Mouse (Mus musculus) liver, embryonic 14.5 days (tissue): ENCODE results near the gene Gm11034. TPM values are rescaled to one million over a fixed set of nuclear protein-coding genes. Genes with fewer than 3 reads are reported as not detected.

Experiments
- ATAC-seq: fragments of 200-750 bp; cut with Nextera tagmentation; 2 replicates; pipeline ENCODE4 v1.8.0; 2017; ENCODE audit warnings: moderate number of reproducible peaks, mild to moderate bottlenecking, moderate library complexity; ENCODE audit not compliant: insufficient read depth
- DNase-seq, 3 experiments: peaks; one replicate each; pipeline ENCODE4 v3.0.0-alpha.2; 2012 to 2013; ENCODE audit warnings: low read depth in 3 of 3, low spot score in 3 of 3
- H3K27ac ChIP-seq: fragments of 300-500 bp; sonication (generic); 2 replicates; pipeline ENCODE4 v1.5.1; 2014; ENCODE audit warnings: moderate library complexity, mild to moderate bottlenecking, control low read depth, inconsistent platforms
- H3K27me3 ChIP-seq: fragments of 300-500 bp; sonication (generic); 2 replicates; pipeline ENCODE4 v1.6.1; 2014; ENCODE audit warnings: mild to moderate bottlenecking, low read length, moderate library complexity; ENCODE audit not compliant: control insufficient read depth, insufficient read depth
- H3K36me3 ChIP-seq: fragments of 300-500 bp; sonication (generic); replicated peaks from 2 replicates; pipeline ENCODE4 v1.6.1; 2014; ENCODE audit warnings: low read depth; ENCODE audit not compliant: control insufficient read depth, insufficient read depth
- H3K4me1 ChIP-seq, 2 experiments: fragments of 200-500 bp in 1 of 2; fragments of 300-500 bp in 1 of 2; sonication (generic) in 1 of 2; replicated peaks; 2 replicates each; pipeline ENCODE4 v1.6.1; 2012 to 2014; ENCODE audit warnings: antibody characterized with exemption in 1 of 2, inconsistent platforms in 1 of 2, low read length in 1 of 2; ENCODE audit not compliant: control insufficient read depth in 2 of 2, insufficient read depth in 2 of 2
- H3K4me2 ChIP-seq: fragments of 300-500 bp; sonication (generic); 2 replicates; pipeline ENCODE4 v1.6.1; 2014; ENCODE audit warnings: low read depth, mild to moderate bottlenecking, control low read depth, moderate library complexity
- H3K4me3 ChIP-seq, 2 experiments: fragments of 200-500 bp in 1 of 2; fragments of 300-500 bp in 1 of 2; sonication (generic) in 1 of 2; 2 replicates each; pipeline ENCODE4 v1.5.1; 2012 to 2014; ENCODE audit warnings: low read depth in 2 of 2, low read length in 2 of 2, mild to moderate bottlenecking in 2 of 2, control low read depth in 1 of 2, inconsistent platforms in 1 of 2, moderate library complexity in 1 of 2; ENCODE audit not compliant: insufficient read depth in 1 of 2
- H3K9ac ChIP-seq: fragments of 300-500 bp; sonication (generic); replicated peaks from 2 replicates; pipeline ENCODE4 v1.6.1; 2014; ENCODE audit warnings: mild to moderate bottlenecking, control low read depth, moderate library complexity
- H3K9me3 ChIP-seq: fragments of 300-500 bp; sonication (generic); 2 replicates; pipeline ENCODE4 v1.6.1; 2016; ENCODE audit warnings: low read length, mixed read lengths; ENCODE audit not compliant: control insufficient read depth
- CTCF ChIP-seq: IDR thresholded peaks from 2 replicates; pipeline ENCODE4 v1.5.1; 2016; ENCODE audit warnings: antibody characterized with exemption, low read depth, control low read depth
- EP300 ChIP-seq: IDR thresholded peaks from 2 replicates; pipeline ENCODE4 v1.6.1; 2016; ENCODE audit warnings: antibody characterized with exemption, low read depth
- WGBS: fragments of 180-500 bp; shearing (Covaris S2); extraction: QIAGEN DNeasy Blood & Tissue Kit; methylation state at CpG from one replicate; pipeline ENCODE4 v1.1.7; 2014; ENCODE audit not compliant: insufficient replicate concordance; 5-methylcytosine and 5-hydroxymethylcytosine counted together
- polyA plus RNA-seq, 2 experiments: library from polyadenylated mRNA; depleted of rRNA in 1 of 2; stranded (reverse) in 1 of 2; unstranded in 1 of 2; fragments of >200 nt; fragmentation: Nextera tagmentation in 1 of 2; extraction: Ambion mirVana in 1 of 2; gene quantifications; 2 replicates each; pipeline versions ENCODE4 v1.2.1 to v1.2.3; 2012 to 2014

The Gm11034 gene
- polyA plus RNA-seq, 2 experiments, result not detected

DNA sequence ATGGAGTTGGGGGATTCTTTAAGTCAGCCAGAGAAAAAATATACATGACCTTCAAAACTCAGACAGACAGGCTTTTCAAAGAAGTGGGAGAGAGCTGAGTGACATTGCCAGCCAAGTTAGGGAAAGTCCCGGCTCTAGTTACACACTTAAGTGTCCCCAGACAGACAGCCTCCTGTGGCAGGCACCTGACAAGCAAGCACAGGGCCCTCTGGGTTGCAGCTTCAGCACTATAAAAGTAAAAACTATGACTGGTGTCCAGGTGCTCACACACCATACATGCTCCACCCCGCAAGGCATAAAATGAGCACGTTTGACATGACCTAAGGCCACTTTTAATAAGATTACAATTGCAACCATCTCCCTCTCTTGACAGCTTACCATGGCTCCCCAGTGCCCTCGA, 47.1 kb upstream of the Gm11034 start:
- H3K4me3 ChIP-seq, result no peak overlapping the region
- TF ChIP-seq CTCF (no peak), EP300 (no peak)
- H3K36me3 ChIP-seq, result no peaks in the 10 kb centered on the region
- no peaks in the 10 kb centered on the region for H3K9me3 ChIP-seq
- 57% methylated on average over 4 of the region's 4 CpGs for WGBS
- DNase-seq (no peak), ATAC-seq (no peak)
- no peak overlapping the region for H3K27ac ChIP-seq
- H3K9ac ChIP-seq, result no peak overlapping the region
- no peaks in the 10 kb centered on the region for H3K4me1 ChIP-seq
- no peak overlapping the region for H3K4me2 ChIP-seq
- no peaks in the 10 kb centered on the region for H3K27me3 ChIP-seq

DNA sequence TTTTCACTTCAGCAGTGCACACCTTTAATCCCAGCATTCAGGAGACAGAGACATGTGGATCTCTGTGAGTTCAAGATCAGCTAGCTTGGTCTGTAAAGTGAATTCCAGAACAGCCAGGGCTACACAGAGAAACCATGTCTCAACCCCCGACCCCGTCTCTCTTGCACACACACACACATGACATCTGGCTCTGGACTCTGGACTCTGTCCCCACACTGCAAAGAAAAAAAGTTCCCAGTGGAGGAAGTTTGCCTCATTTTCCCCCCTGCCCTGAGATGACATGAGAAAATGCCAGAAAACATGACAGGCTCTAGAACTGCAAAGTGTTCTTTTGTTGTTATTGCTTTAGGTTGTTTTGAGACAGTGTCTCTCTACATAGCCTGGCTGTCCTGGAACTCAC, 46.4 kb upstream of the Gm11034 start:
- TF ChIP-seq CTCF, result no peak
- no peak for TF ChIP-seq EP300
- WGBS, result 35% methylated on average over 2 of the region's 2 CpGs
- no peak for DNase-seq
- H3K27ac ChIP-seq, result no peak overlapping the region
- H3K4me2 ChIP-seq, result no peak overlapping the region
- H3K9ac ChIP-seq, result no peak overlapping the region
- H3K4me3 ChIP-seq, result no peak overlapping the region
- H3K9me3 ChIP-seq, result no peaks in the 10 kb centered on the region
- H3K27me3 ChIP-seq, result no peaks in the 10 kb centered on the region
- ATAC-seq, result no peak
- H3K4me1 ChIP-seq, result no peaks in the 10 kb centered on the region
- no peaks in the 10 kb centered on the region for H3K36me3 ChIP-seq

DNA sequence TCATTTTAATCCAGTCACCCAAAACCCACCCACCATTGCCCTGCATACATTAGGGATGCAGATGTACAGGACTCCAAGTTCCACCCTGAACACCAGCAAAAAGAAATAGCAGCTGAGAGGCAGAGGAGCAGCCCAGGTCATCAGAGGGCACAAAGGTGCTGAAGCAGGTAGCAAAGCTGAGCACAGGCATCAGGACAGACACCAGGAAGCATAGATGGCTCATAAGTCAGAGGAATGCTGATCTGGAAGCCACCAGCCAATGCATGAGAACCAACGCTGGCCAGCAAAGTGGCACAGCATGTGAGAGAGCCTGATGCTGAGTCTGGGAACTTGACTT, 44.4 kb upstream of the Gm11034 start:
- ATAC-seq (no peak), DNase-seq (no peak)
- Histone ChIP-seq H3K27me3 (no peaks in the 10 kb centered on the region), H3K9ac (no peak overlapping the region), H3K36me3 (no peaks in the 10 kb centered on the region; the same call in 1 of the 2 replicates), H3K9me3 (no peaks in the 10 kb centered on the region), H3K27ac (no peak overlapping the region), H3K4me3 (no peak overlapping the region), H3K4me2 (no peak overlapping the region), H3K4me1 (no peaks in the 10 kb centered on the region)
- TF ChIP-seq CTCF (no peak), EP300 (no peak)
- WGBS, result 68% methylated on average over 1 of the region's 1 CpGs

- H3K27ac ChIP-seq, result no peak overlapping the region
- no peak overlapping the region for H3K4me3 ChIP-seq
- no peaks in the 10 kb centered on the region; the same call in 1 of the 2 replicates for H3K36me3 ChIP-seq
- TF ChIP-seq CTCF, result peak; percentile 74
- TF ChIP-seq EP300, result no peak
- H3K27me3 ChIP-seq, result no peaks in the 10 kb centered on the region
- H3K4me1 ChIP-seq, result no peaks in the 10 kb centered on the region
- H3K9ac ChIP-seq, result no peak overlapping the region
- ATAC-seq (no peak), DNase-seq (no peak)
- no peak overlapping the region for H3K4me2 ChIP-seq
- H3K9me3 ChIP-seq, result no peaks in the 10 kb centered on the region
- WGBS, result 47% methylated on average over 7 of the region's 7 CpGs
Measured at GRCm38 (mm10) chr8:72257171-72257901, 43.9 kb upstream of the Gm11034 start.

DNA sequence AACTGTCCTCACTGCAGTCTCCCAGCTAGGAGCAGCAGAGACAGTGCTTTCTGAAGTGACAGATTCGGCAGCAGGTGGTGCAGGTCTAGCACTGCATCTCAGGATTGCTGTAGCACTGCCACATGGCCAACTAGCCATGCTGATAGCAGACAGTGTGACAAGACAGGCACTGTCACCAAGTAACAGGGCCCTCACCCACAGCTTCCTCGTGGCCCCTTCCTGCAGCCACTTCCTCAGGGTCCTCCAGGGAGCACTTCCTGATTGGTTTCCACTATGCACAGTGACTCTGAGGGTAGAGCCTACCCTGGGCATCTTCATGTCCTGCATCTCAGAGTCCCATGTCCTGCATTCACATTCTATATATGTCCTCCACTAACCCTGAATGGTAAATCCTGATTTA, 31.2 kb upstream of the Gm11034 start:
- no peak for ATAC-seq
- H3K27ac ChIP-seq, result no peak overlapping the region
- H3K27me3 ChIP-seq, result no peaks in the 10 kb centered on the region
- WGBS, result 14% methylated on average over 2 of the region's 2 CpGs
- no peak for DNase-seq
- H3K4me3 ChIP-seq, result no peak overlapping the region
- H3K4me2 ChIP-seq, result no peak overlapping the region
- peaks cover 8 to 15% of the 10 kb centered on the region in 2 experiments for H3K4me1 ChIP-seq
- H3K36me3 ChIP-seq, result no peaks in the 10 kb centered on the region; the same call in 1 of the 2 replicates
- TF ChIP-seq EP300 (no peak), CTCF (no peak)
- H3K9me3 ChIP-seq, result no peaks in the 10 kb centered on the region
- H3K9ac ChIP-seq, result no peak overlapping the region
